In the genomic region with DNA sequence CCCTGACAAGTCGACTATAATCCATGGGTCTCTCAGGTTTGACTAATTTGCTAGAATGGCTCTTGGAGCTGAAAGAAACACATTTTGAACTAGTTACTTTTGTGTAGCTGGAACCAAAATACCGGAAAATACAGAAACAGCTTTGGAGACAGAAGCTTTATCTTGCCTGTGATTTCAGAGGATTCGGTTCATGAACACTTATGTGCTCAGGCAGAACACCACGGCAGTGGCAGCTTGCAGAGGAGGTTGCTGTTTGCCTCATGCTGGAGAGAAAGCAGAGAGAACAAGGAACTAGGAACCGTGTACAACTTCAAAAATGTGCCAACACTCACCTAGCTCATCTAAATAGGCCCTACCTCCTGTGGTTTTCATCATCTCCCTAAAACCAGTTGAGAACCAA, we compare ENCODE assay signal across 15 mouse cellular contexts. TPM values are rescaled to one million over a fixed set of nuclear protein-coding genes. Genes with fewer than 3 reads are reported as not detected.
"Had no signal": no experiment of that assay in that cellular context is flagged by ENCODE, and none has a peak within 500 bp of the region (broad histone marks: within the 10 kb centered on the region; RNA-seq: fewer than 3 reads in every experiment).

No protein-coding gene starts in this region.

- H3K4me3 ChIP-seq: kidney, embryonic 15.5 days; limb, embryonic 13.5 days; midbrain, embryonic 12.5 days; neural tube, embryonic 13.5 days had no signal

- DNase-seq: kidney, adult 2 months; kidney, postnatal 14 days; lung, adult 18-20 months; retina, postnatal 1 day had no signal

- H3K27ac ChIP-seq: kidney, embryonic 15.5 days; limb, embryonic 13.5 days; liver, embryonic 14.5 days; midbrain, embryonic 12.5 days; neural tube, embryonic 13.5 days; stomach, postnatal 0 days had no signal

RNA-seq across cellular contexts. Expression of gene 4921504E06Rik, which starts 46.1 kb away (rescaled TPM):
- total RNA-seq: layer of hippocampus, postnatal 10 days; left cerebral cortex, adult 18-20 months; left cerebral cortex, postnatal 14 days; liver, adult 2 months; megakaryocyte-erythroid progenitor cell, adult 5-6 weeks had no signal
